Mouse (Mus musculus): ENCODE measurements around the gene Thsd7b. TPM values are rescaled to one million over a fixed set of nuclear protein-coding genes. Genes with fewer than 3 reads are reported as not detected.

The Thsd7b gene
- polyA plus RNA-seq (2021; fragmentation: Nextera tagmentation), result 1.3 and 1.7 TPM in 2 replicates
- long read RNA-seq, experiment 1, partial matches to known transcripts, result 3 of 6 reads
- long read RNA-seq, experiment 1, other reads (novel, unspliced or antisense), result 3 of 6 reads
- long read RNA-seq, experiment 2, partial matches to known transcripts, result 0 of 2 reads
- long read RNA-seq, experiment 2, other reads (novel, unspliced or antisense), result 2 of 2 reads

GRCm38 (mm10) chr1:129272982-129273937 lies at the start of gene Thsd7b:
Gene Thsd7b (plus strand): TSS chr1:129273302.

